Mouse (Mus musculus) lung, postnatal 4 days (tissue): Measurements from ENCODE around the gene Snx9.

Experiments used
- DNase-seq, 2 experiments: peaks; one replicate each; pipeline ENCODE4 v3.0.0; 2021

Gene Snx9

DNA sequence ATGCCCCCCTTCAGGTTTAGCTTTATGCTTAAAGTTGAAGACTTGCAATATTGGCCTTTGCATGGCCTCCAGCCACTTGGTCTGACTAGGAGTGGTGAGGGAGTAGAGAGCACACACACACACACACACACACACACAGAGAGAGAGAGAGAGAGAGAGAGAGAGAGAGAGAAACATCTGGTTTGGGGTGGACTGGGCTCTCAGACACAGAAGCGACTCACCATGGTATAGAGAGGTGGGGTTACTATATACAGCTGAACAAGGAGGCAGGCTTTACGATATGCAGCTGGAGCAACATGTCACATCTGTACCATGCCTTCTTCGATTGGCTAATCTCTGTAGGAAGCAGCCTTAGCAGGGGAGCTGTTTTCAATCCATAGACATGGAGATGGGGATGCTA, 94.6 kb downstream of the Snx9 start:
- DNase-seq, result peak in 1 of 2 experiments; percentile 3

DNA sequence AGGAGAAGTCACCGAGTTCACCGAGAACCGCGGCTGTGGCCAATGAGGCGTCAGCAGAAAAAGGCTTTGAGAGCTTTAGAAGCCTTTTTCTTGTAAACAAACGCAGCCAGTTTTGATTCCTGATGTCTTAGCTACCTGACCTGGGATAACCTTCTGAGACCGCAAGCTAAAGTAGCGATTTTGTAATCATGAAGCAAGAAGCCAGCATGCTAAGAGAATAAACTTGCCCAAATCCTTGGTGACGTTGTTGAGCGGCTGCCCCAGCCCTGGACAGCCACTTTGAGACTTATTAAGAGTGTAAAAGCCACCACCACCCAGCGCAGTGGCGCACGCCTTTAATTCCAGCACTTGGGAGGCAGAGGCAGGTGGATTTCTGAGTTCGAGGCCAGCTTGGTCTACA, 95.1 kb downstream of the Snx9 start:
- peak; percentile 25 to 47 for DNase-seq

DNA sequence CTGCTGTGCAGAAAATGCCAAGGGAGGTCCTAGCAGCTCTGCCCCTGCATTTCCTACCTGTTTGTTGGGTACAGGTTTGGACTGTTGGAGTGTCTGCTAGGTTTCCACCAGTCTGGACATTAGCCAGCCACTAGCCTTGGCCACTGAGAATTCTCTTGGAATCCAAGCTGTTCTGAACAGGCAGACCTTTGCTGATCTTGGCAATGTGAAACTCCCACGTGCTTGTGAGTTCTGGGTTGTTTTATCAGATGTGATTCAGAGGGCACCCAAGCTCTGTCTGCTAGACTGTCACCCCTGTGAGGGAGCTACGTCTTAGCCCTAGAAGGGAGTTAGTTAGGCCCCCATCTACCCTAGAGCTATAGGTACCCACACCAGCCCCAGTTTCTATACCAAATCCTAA, 96.3 kb downstream of the Snx9 start:
- no peak for DNase-seq

DNA sequence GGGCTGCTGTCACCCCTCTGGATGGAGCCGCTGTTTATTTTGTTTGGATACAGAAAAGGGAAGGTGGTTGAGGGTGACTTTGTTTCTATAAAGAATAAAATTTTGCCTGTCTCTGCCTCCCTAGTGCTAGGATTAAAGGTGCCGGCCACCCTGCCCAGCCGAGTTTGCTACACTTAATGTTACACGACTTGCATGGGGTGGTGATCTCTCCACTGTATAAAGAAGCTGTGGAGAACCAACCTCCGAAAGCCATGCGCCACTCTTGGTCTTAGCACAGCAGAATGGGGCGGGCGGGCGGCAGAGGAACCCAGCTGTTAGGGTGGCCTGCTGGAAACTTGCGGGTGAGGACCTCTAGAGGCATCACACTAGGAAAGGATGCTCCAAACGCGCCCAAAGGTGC, 98.7 kb downstream of the Snx9 start:
- no peak for DNase-seq

- peak; percentile 89 to 91 for DNase-seq
Observed at GRCm38 (mm10) chr17:5940792-5941191, 99.7 kb downstream of the Snx9 start.

DNA sequence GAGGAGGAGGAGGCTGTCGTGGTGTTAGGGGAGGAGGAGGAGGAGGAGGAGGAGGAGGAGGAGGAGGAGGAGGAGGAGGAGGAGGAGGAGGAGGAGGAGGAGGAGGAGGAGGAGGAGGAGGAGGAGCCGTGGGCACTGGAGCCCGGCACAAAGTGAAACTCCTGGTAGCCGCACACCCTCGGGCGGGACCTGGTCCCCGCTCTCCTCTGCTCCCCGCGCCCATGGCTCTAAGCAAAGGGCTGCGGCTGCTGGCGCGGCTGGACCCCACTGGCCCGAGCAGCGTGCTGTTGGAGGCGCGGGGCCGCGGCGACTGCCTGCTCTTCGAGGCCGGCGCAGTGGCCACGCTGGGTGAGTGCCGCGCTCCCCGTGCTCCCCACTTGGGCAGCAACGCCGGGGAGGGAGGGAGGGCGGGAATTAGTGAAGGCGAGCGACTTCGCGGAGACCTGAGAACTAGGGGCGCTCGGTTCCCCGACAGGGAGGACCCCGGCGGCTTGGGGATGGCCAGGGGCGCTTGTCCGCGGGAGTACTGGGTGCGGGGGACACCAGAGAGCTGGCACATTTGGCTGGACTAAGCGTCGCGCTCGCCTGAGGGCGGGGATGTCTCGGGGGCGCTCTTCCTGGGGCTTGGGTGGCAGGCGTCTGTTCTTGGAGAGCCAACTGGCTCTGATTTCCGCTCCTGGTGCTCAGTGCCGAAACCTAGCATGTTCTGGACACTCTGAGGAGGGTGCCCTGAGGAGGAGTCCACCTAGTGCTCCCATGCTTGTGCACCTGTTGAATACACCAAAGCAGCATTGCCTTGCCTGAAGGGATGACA, 100.3 kb downstream of the Snx9 start, which contains the start of gene Synj2:
TSS of gene Synj2 (plus strand) at position 51 of the 814 bp plus-strand sequence.
- DNase-seq, result peak; percentile 73 to 82

DNA sequence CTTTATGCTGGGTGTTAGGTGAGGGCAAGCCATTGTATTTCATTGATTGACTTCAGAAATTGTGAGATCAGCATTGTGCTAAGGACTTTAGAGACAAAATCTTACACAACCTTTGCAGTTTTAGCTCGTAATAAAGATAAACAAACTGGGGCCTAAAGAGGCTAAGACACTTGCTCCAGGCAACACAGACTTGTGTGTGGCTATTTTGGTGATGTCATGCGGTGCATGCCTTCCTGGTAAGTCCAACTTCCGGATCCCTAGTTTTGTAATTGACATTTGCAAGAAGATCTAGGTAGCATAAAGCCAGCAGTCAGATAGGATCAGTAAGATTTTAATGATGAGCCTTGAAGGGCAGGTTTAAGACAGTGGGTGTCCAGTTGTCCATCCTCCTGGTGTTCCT, 101.0 kb downstream of the Snx9 start:
- no peak for DNase-seq

DNA sequence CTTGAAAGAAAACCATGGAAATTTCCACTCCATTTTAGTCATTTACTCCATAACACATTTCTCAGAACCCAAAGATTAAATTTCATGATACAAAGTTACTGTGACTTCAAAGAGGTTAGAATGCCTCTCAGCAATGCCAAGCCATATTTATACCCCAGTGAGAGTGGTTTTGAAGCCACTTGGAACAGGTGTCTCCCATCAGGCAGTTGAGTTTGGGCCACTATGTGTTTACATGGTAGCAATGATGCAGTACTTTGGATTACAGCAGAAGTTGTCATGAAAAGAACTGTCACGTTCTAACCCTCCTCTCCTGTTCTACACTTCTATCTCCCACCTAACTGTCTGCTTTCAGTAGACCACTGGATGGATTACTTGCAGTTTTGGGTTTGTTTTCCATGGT, 101.9 kb downstream of the Snx9 start:
- peak in 1 of 2 experiments; percentile 10 for DNase-seq

- peak in 1 of 2 experiments; percentile 17 for DNase-seq
Observed at GRCm38 (mm10) chr17:5947039-5947438, 105.9 kb downstream of the Snx9 start.

DNA sequence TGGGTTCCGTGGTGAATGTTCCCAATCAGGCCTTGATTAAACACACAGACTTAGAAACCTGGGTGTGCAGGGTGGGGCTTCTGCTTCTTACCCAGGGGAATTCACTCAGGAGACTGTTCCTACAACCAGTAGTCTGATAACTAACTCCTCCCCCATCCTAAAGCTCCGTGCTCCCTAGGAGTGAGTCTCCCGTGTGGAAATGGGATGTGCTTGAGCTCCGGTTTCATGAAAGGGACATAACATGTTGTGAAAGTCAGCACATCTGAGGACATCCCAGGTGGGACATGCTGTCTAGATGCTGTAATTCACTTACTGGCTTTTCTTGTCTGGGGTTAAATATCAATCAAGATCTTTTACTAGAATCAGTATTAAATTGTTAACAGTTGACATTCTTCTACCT, 111.3 kb downstream of the Snx9 start:
- DNase-seq, result peak in 1 of 2 experiments; percentile 9

- DNase-seq, result peak in 1 of 2 experiments; percentile 12
Observed at GRCm38 (mm10) chr17:5956350-5957000, 115.3 kb downstream of the Snx9 start.

GRCm38 (mm10) chr17:5957097-5957496, 116.0 kb downstream of the Snx9 start:
- no peak for DNase-seq

DNA sequence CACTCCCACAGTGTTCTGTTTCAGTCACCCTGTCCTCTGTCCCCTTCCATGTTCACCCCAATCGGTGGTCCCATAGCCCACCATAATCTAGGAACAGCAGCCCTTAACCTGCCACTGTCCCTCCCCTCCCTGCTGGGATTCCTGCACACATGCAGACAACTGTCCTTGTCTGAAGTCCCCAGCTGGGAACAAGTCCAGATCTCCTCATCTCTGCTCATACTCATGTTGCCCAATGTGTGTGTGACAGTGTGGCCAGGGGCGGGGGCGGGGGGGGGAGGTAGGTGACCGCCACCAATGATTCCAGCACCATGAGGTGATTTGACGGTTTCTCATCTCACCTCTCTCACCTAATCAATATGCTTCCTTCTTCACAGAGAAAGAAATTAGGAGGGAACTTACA, 117.1 kb downstream of the Snx9 start:
- DNase-seq, result no peak

GRCm38 (mm10) chr17:5958636-5959035, 117.5 kb downstream of the Snx9 start:
- DNase-seq, result peak in 1 of 2 experiments; percentile 21

- DNase-seq, result peak in 1 of 2 experiments; percentile 40
Observed at GRCm38 (mm10) chr17:5959096-5959495, 118.0 kb downstream of the Snx9 start.

DNA sequence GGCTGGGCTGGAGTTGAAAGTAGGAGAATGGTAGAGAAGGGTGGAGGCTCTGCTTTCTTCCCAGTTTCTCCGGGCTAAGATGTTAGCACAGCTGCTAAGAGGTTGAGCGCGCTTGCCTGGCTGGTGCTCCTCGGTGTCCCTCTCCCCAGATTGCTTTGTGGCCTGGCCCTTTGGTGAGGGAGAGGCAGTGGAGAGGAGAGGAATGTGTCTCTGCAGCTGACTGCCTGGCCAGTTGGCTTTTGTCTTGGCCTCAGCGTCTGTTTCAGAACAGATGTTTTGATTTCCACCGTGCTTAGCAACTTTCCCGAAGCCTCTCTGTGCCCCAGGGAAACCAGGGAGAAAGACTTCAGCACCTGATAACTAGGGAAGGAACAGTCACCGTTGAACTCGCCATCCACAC, 118.7 kb downstream of the Snx9 start:
- peak in 1 of 2 experiments; percentile 53 for DNase-seq

DNA sequence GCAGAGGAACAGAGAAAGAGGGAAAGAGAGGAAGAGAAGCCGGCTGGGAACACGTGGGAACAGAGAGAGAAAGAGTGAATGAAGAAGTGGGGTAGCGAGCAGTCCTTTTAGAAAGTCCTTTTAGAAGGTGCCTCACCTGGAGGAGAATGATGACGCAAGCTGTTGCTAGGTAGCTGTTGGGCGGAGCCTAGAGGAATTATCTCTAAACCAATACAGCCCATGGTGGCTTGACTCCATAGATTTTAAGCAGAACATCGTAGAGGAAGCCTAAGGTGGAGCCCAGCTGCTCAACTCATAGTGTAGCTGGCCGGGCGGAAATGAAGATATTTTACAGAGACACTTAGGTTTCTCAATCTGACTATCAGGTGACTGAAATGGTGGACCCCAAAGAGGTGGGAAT, 122.6 kb downstream of the Snx9 start:
- peak in 1 of 2 experiments; percentile 16 for DNase-seq

DNA sequence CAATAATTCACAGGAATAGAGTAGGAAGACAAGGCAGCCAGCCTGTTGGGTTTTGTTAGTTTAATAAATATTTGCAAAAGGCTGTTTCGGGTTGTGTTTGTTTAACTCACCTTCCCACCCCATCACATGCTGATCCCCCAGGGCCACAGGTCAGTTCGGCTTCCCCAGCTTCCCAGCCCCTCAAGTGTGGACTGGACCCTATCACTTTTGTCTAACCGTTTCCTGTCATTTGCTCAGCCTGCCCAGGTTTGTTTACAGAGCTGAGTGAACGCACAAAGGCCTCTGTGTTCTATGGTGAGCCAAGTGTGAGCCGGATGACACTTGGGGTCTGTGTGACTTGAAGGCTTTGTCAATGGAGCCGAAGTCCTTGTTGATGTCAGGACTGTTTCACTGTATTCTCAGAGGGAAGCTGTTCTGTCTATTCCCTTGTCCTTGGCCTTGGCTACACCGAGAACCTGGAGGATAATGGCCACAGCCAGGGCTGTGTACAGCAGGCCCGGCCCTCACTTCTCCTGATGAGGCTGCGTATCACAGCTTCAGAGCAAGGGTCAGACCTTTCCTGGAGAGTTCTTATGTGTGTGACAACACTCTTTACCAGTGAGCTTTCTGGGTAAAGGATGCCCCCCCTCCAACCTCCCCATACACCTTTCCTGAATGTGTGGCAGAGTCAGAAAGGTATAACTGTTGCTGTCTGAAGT, 124.1 kb downstream of the Snx9 start:
- DNase-seq, result peak in 1 of 2 experiments; percentile 39

DNA sequence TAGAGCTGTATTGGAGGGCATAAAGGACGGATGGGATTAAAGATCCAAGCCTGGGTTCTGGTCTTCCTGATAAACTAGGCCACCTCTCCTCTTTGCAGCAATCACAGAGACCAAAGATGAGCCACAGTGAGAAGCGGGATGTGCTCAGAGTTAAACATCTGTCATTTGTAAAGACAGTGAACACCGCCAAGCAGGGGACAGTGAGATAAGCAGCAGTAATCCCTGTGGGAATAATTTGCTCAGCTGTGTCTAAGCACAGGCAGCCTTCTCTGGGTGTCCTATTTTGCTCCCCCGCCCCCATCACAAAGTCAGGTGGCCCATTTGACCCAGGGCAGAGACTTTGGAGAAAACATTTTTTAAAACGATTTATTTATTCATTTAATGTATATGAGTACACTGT, 125.6 kb downstream of the Snx9 start:
- DNase-seq, result peak in 1 of 2 experiments; percentile 7

- DNase-seq, result peak in 1 of 2 experiments; percentile 27
Observed at GRCm38 (mm10) chr17:5968562-5968961, 127.4 kb downstream of the Snx9 start.

GRCm38 (mm10) chr17:5969246-5969645, 128.1 kb downstream of the Snx9 start:
- DNase-seq, result peak in 1 of 2 experiments; percentile 20

GRCm38 (mm10) chr17:5970298-5970821, 129.2 kb downstream of the Snx9 start:
- DNase-seq, result no peak

- no peak for DNase-seq
Observed at GRCm38 (mm10) chr17:5973536-5973935, 132.4 kb downstream of the Snx9 start.
